Mouse (Mus musculus) brain, embryonic 14.5 days (tissue): ENCODE data around the gene Gm12248.
A peak's percentile ranks its signal among the peaks of the same experiment; 100 is the strongest.

Experiments used
- CTCF ChIP-seq: fragments of 200-500 bp; IDR thresholded peaks from 2 replicates; pipeline ENCODE4 v1.5.1; 2012; ENCODE audit warnings: inconsistent platforms, mild to moderate bottlenecking, moderate library complexity, borderline replicate concordance; ENCODE audit not compliant: insufficient read depth, insufficient read length; ENCODE audit errors: extremely low read depth
- POLR2A ChIP-seq: fragments of 200-500 bp; IDR thresholded peaks from 2 replicates; pipeline ENCODE4 v1.6.1; 2012; ENCODE audit warnings: mild to moderate bottlenecking, inconsistent platforms, borderline replicate concordance; ENCODE audit not compliant: poor library complexity, insufficient read depth, insufficient read length, severe bottlenecking; ENCODE audit errors: extremely low read depth

DNA sequence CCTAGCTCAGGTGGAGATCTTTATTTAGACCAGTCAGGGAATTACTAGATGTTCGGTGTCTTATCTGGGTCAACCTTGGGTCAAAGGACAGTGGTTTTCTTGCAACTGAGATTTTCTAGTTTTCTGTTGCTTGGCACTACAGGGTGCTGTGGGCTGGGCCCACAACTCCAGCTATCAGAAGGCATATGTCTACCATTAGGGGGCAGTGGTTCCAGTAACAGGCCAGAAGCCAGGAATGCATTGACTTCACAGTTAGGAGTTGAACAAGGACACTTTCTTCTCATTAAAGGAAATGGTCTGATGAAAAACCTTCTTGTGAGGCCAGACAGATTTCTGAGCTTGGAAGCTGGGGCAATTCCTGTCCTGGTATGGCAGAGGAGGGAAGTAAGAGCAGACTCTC lies 53.9 kb downstream of the Gm12248 start:
- TF ChIP-seq POLR2A (no peak), CTCF (peak; percentile 33; the same call in 1 of the 2 replicates)
